Mouse (Mus musculus) mesoderm, embryonic 11.5 days (tissue): ENCODE results near the gene Gm20388.
A peak's percentile ranks its signal among the peaks of the same experiment; 100 is the strongest.

ENCODE experiments used
- DNase-seq: peaks from one replicate; pipeline ENCODE4 v3.0.0-alpha.2; 2012; ENCODE audit warnings: low read depth, low spot score

Gene Gm20388

DNA sequence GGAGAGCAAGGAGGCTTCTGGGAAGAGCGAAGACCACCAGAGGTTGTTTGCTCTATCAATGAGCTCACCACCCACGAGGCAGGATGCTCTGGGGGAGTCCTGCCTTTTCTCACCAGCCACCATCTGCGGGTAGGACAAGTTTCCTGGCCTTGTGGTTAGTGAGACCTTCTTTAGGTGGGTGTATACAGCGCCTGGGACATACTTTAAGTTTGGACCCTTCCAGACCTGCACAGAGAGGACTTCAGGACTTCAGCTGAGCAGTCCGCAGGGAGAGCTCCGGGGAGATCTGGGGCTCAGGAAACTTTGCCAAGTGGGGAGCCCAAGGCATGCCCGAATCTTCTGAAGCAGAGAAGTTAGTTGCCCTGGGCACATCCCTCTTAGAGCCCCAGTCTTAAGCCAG is 2549.3 kb downstream of the Gm20388 start:
- DNase-seq = no peak

DNA sequence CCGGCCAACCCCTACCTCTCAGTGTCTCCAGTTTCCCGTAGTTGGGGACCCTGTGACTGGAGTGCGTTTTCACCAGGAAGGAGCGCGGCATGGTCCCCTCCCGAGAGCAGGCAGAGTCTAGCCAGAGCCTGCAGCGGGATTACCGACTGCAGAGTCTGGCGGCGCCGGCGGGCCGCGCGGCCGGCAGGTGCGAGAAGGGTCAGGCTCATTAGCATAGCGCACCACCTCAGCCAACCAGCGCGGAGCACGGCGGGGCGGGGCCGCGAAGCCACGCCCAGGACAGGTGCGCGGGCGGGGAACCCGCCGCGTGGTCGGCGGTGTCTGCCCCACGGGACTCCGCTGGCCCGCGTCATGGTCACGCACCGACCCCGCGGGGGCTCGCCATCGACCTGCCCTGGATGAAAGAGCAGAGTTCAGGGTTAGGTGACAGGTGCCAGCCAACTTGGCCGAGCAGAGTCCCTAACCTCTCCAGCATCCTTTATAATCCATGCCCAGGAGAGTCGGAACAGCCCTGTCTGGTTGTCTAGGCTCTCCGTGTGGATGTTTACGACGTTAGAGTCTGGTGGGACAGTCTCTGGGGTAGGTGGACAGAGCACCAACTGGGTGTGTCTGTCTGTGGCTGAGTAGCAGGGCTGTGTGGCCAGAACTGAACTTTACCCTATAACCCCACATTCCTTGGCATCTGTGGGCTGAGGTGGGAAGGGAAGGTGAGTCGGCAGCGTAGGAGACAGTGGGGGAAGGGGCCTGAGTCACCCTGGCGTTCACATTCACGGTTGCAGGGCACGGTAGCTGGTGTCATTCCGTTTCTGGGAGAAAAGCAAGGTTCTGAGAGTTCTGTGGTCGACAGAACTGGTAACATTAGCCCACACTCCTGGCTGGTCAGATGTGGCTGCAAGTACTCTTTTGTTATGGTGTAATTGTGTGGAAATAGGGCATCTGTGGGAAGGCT is 2550.2 kb downstream of the Gm20388 start, which contains the start of gene Snai3:
Gene Snai3 (minus strand): TSS at position 210 of the 949 bp plus-strand sequence.
- peak; percentile 54 for DNase-seq

DNA sequence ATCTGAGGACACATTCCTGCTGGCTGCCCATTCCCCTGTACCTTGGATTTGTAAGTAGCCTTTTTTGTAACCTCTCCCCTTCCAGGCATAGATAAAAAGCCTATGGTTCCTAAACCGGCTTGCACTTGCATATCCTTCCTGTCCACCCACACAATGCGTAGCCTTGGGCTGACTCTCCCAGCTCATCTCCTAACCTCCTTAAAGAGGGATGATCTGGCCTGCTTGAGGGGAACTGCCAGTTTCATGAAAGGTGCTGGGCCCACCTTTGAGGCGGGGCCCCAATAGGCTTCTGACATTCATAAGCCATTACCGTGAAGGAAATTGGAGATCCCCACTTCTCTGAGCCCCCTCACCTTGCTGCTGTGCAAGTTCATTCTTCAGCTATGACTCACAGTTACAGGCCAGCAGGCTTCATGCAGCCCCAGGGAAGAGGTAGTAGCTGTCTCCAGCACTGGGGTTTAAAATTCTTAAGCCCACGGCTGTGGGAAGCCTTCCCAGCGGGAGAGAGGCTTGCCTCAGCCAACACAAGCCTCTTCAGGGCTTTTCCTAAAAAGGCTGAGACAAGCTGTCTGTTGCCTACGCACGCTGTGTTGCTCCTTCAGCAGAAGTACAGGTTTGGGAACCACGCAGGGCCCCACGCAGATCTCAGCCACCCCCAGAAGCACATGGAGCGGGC is 2551.0 kb downstream of the Gm20388 start:
- DNase-seq = no peak

DNA sequence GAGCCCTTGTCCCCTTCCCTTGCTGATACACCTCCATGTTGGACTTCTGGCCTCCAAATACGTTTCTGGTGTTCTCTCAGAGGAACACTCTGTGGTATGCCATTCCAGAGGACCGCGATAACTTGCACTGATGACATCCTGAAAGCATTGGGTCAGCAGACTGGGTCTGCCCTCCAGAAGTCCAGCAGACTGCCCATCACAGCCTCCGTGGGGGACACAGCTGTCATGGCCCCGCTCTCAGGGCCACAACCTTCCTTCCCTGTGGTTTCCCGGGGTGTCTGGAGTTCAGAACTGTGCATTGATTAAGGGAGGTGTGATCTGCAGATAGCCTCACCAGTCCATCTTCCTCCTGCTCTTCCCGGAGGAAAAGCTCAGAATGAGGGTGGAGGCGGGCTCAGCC is 2551.9 kb downstream of the Gm20388 start:
- DNase-seq = no peak

DNA sequence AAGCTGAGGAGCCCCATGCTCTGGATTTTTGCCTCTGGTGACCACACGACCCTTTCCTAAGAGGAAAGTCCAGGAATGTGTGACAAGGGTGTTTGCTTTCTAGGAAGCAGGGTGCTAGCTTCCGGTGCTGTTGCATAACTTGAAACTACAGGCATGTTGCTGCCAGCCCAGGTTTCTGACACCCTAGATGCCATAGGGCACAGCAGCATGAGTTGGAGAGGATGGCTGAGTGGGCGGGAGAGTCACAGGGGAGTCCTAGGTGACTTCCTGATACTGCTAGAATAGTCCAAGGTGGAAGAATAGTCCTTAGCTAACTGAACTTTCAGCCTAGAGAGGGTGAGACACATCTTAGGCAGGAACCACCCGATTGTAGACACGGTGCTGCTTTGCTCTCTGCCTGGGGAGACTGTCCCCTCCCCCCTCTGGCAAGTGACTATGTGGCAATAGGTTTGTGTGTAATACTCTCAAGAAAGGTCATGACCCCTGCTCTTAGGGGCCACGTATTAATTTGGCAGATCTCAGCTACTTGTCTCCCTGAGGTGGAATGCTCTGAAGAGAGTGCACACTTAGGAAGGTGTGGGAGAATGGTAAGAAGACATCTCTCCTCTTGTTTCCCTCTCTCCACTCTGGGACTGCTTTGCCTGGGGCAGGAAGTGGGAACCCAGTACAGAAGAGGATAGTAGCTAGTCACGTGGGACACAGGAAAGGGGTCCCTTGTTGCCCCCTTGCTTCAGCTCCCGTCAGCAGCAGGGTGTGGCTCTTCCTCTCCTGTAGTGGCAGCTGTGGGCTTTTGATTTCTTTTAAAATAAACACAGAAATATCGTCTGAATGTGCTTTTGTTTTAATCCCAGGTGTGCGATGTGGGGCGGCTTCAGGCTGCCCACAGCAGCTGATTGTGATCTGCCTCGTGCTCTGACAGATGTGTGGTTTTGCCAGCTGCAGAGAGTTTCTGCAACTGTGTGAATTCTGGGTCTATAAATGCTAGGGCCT is 2553.3 kb downstream of the Gm20388 start:
- DNase-seq = no peak

GRCm38 (mm10) chr8:122464985-122465384 is 2554.3 kb downstream of the Gm20388 start:
- no peak for DNase-seq

DNA sequence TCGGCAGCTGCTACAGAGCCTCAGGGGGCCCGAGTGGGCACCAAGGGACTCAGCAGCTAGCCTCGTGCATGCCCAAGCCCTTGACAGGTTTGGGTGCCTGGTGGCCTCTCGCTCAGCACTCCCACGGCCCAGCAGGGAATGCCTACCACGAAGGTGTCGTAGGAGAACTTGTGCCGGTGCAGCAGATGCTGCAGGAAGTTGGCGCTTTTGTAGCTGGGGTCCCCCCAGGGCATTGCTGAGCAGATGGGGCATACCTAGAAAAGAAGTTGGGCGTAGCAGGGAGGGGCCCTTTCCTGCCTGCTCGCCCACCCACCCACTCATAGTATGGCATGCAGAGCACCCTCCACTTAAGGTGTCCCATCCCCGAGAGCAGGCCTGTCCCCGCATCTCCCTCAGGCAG is 2557.2 kb downstream of the Gm20388 start:
- DNase-seq = no peak

DNA sequence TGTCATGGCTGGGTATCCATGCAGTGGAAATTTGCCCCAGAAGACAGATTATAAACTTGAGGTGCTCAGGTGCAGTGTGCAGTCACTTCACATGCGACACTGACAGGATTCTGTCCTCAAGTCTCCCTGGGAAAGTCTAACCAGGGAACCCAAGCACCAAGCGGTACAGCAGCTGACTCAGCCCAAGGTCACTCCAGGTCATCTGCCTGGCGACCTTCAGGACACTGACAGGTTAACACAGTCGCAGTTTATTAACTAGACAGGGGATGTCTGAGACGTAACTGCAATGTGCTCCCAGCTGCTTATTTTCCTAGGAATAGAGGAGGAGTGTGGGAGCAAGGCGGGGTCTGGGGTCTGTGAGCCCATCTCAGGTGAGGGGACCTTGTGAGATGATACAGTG is 2558.8 kb downstream of the Gm20388 start:
- no peak for DNase-seq

- no peak for DNase-seq
These were observed 2559.3 kb downstream of the Gm20388 start for GRCm38 (mm10) chr8:122469965-122470364.

- DNase-seq = no peak
These were observed 2560.1 kb downstream of the Gm20388 start for GRCm38 (mm10) chr8:122470691-122471090.

- no peak for DNase-seq
These were observed 2563.3 kb downstream of the Gm20388 start for GRCm38 (mm10) chr8:122473911-122474421.

DNA sequence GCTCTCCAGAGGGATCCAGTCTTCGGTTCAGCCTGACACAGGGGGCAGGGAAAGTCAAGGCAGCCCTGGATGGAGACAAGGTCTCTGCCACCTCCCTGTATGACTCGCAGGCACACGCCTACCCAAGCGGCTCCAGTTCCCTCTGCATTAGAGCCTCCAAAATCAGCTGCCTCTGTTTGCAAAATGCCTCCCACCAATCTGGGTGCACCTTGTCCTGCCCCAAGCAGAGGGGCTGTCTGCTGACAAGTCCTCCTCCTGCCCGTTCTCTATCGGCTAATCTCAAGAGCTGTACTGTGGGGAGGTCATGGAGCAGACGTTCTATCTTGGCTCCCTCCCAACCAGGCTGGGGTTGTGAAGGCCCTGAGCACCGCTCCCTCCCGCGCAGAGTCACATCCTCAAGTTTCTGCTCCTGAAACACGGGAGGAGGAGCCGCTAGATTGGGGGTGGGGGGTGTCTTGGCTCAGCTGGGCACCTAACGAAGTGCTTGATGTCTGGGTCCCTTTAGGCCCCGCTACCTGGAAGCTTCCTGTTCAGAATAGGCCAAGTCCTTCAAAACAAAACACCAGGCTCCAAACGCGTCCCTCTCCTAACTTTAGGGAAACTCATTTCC is 2564.4 kb downstream of the Gm20388 start:
- DNase-seq = no peak

- peak; percentile 96 for DNase-seq
These were observed 2565.1 kb downstream of the Gm20388 start, which contains the start of the genes Rnf166 and Ctu2 for GRCm38 (mm10) chr8:122475580-122476320. Gene Rnf166 (minus strand): TSS chr8:122476064. Gene Ctu2 (plus strand): TSS chr8:122476143.

DNA sequence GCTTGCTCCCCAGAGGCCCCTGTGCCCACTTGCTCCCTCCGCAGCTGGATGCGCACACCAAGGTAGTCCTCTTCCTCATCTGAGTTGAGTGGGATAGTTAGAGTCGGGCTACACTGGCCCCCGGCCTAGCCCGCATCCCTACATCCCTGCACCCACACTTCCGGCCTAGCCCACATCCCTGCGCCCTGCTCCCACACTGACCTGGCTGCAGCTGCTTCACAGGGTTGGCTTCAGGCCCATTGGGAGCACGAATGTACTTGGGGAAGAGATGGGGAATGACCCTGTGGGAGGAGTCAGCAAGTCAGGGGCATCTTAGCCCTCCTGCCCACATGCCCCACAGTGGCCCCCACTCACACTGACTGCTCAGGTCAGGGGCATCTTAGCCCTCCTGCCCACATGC is 2571.8 kb downstream of the Gm20388 start:
- DNase-seq = no peak

- no peak for DNase-seq
These were observed 2573.2 kb downstream of the Gm20388 start for GRCm38 (mm10) chr8:122483877-122484276.

DNA sequence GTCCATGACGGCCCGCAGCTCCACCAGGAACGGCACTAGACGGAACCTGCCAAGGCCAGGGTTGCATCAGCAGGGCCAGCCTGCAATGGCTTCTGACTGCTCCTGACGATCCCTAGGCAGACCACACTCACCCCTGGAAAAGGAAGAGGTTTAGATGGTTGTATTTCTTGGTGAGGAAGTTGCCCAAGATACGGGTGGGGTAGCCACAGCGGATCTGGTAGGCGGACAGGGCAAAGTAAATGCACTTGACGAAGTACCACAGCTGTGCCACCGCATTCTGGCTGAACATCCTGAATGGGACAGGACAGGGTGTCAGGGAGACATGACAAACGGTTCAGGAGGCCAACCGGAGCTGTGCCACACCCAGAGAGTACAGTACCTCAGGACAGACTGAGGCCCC is 2574.2 kb downstream of the Gm20388 start:
- DNase-seq = no peak

DNA sequence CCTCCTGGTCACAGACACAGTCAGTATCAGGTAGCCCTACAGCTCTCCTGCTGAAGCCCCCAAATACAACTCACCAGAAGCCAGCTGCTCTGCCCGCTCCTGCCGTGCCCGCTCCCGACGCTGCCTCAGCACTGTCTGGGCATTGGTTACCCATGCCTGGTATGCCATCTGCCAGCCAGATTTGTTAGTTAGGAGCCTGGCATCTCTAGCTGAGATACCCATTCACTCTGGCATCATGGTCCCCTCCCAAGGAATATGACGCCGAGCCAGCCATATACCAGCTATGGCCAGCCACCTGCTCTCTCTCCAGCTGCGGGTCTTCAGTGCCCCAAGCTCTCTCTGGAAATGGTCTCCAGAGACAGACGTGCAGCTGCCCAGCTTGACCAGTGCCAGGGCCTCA is 2577.7 kb downstream of the Gm20388 start:
- no peak for DNase-seq

DNA sequence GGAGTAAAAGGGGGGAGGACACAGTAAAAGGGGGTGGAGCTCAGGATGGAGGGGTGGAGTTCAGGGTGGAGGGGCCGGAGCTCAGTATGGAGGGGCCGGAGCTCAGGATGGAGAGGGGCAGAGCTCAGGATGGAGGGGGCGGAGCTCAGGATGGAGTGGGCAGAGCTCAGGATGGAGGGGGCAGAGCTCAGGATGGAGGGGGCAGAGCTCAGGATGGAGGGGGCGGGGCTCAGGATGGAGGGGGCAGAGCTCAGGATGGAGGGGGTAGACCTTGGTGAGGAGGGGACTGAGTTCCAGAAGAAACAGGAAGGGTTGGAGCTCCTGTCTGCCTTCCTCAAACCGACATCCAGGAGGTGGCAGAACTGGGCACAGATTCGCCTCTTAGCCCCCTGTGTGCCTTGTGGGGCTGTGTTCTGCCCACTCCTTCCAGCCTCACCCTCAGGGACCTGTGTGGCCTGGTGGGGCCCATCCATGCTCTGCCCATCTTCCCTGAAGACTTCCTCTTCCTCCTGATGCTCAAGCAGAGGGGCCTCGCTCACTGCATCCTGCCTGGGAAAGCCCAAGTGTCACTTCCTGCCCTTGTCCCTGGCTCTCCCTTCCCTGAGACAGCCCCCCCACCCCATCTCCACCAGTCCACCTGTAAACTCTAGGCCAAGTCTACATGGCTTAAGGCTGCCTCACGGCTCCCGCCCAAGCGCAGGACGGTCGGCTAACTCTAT is 2586.5 kb downstream of the Gm20388 start:
- no peak for DNase-seq

- DNase-seq = no peak
These were observed 2587.3 kb downstream of the Gm20388 start for GRCm38 (mm10) chr8:122497912-122498311.
